Mouse (Mus musculus) intestine, embryonic 16.5 days (tissue): ENCODE data around the gene Agrp. TPM values are rescaled to one million over a fixed set of nuclear protein-coding genes. Genes with fewer than 3 reads are reported as not detected.

Experiments
- ATAC-seq: fragments of 200-750 bp; cut with Nextera tagmentation; 2 replicates; pipeline ENCODE4 v1.8.0; 2017; ENCODE audit warnings: moderate TSS enrichment, moderate library complexity
- H3K27ac ChIP-seq: fragments of 300-500 bp; sonication (generic); 2 replicates; pipeline ENCODE4 v1.5.1; 2014; ENCODE audit warnings: mild to moderate bottlenecking, low read length
- H3K27me3 ChIP-seq: fragments of 300-500 bp; sonication (generic); replicated peaks from 2 replicates; pipeline ENCODE4 v1.6.1; 2014; ENCODE audit warnings: low read length, control low read depth, mixed read lengths; ENCODE audit not compliant: control insufficient read depth, insufficient read depth
- H3K36me3 ChIP-seq: fragments of 300-500 bp; sonication (generic); 2 replicates; pipeline ENCODE4 v1.6.1; 2014; ENCODE audit warnings: low read length, control low read depth; ENCODE audit not compliant: control insufficient read depth, insufficient read depth
- H3K4me1 ChIP-seq: fragments of 300-500 bp; sonication (generic); 2 replicates; pipeline ENCODE4 v1.6.1; 2014; ENCODE audit warnings: low read length, control low read depth, mixed read lengths; ENCODE audit not compliant: control insufficient read depth, insufficient read depth
- H3K4me2 ChIP-seq: fragments of 300-500 bp; sonication (generic); 2 replicates; pipeline ENCODE4 v1.6.1; 2014; ENCODE audit warnings: low read depth, low read length, control low read depth
- H3K4me3 ChIP-seq: fragments of 300-500 bp; sonication (generic); 2 replicates; pipeline ENCODE4 v1.5.1; 2014; ENCODE audit warnings: mild to moderate bottlenecking, low read length
- H3K9ac ChIP-seq: fragments of 300-500 bp; sonication (generic); 2 replicates; pipeline ENCODE4 v1.6.1; 2014; ENCODE audit warnings: low read depth, low read length
- H3K9me3 ChIP-seq: fragments of 300-500 bp; sonication (generic); 2 replicates; pipeline ENCODE4 v1.6.1; 2016; ENCODE audit warnings: low read length, control low read depth; ENCODE audit not compliant: control insufficient read depth
- WGBS: fragments of 180-500 bp; shearing (Covaris S2); extraction: QIAGEN DNeasy Blood & Tissue Kit; methylation state at CpG from one replicate; pipeline ENCODE4 v1.1.7; 2014; 5-methylcytosine and 5-hydroxymethylcytosine counted together
- polyA plus RNA-seq: library from polyadenylated mRNA; unstranded; fragments of >200 nt; fragmentation: Nextera tagmentation; extraction: Ambion mirVana; gene quantifications from 2 replicates; pipeline ENCODE4 v1.2.1, GENCODE M21; 2015

The Agrp gene
- polyA plus RNA-seq, 1 experiment from 2014 or later, result 0.92 TPM

DNA sequence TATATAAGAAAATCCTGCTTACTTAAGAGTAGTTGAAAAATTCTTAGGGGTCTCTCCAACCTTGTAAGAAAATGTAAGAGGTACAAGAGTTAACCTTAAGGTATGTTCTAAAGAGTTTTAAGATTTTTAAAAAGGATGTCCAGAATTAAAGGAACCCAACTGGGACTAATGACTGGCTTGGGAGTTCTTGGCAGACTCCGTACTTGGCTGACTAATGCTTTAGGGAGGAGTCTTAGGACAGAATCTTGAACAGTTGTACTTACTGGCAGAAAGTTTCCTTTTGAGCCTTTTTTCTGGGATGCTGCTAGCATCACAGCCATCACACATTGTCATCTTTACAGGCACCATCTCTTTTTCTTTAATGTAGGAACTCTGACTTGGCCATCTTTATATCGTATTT, 3.3 kb upstream of the Agrp start:
- Histone ChIP-seq H3K4me2 (no peak overlapping the region), H3K9ac (no peak overlapping the region), H3K4me3 (no peak overlapping the region), H3K4me1 (peaks cover 14% of the 10 kb centered on the region), H3K27me3 (no peaks in the 10 kb centered on the region), H3K36me3 (no peaks in the 10 kb centered on the region; the same call in 1 of the 2 replicates), H3K27ac (no peak overlapping the region), H3K9me3 (no peaks in the 10 kb centered on the region)
- 73% methylated on average over 2 of the region's 2 CpGs for WGBS
- ATAC-seq, result no peak

- H3K9ac ChIP-seq, result no peak overlapping the region
- H3K9me3 ChIP-seq, result no peaks in the 10 kb centered on the region
- no peak overlapping the region for H3K4me3 ChIP-seq
- no peak for ATAC-seq
- peaks cover 14% of the 10 kb centered on the region for H3K4me1 ChIP-seq
- 72% methylated on average over 1 of the region's 1 CpGs for WGBS
- H3K4me2 ChIP-seq, result no peak overlapping the region
- no peak overlapping the region for H3K27ac ChIP-seq
- H3K36me3 ChIP-seq, result no peaks in the 10 kb centered on the region; the same call in 1 of the 2 replicates
- no peaks in the 10 kb centered on the region for H3K27me3 ChIP-seq
Observed at GRCm38 (mm10) chr8:105639835-105640234, 2.6 kb upstream of the Agrp start.

DNA sequence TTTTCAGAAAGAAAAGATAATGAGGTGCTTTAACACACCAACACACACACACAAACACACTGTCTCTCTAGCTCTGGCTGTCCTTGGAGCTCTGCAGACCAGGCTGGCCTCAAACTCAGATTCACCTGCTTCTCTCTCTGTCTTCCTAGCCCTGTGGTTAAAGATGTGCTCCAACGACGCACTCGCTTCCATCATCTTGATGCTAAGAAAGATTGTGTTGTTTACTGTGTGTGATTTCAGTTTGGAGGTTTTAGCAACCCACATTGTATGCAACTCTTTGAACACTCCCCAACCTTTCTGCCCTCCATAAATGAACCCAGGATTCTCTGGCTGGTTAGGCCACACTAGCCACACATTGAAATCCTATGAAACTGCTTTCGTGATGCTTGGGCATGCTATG, 1.3 kb upstream of the Agrp start:
- H3K4me3 ChIP-seq, result peak overlapping the region; percentile 12; the same call in 1 of the 2 replicates
- H3K27ac ChIP-seq, result peak overlapping the region; percentile 28; the same call in 1 of the 2 replicates
- H3K9me3 ChIP-seq, result no peaks in the 10 kb centered on the region
- H3K9ac ChIP-seq, result peak overlapping the region; percentile 29; the same call in 1 of the 2 replicates
- H3K4me2 ChIP-seq, result peak overlapping the region; percentile 40
- peaks cover 14% of the 10 kb centered on the region for H3K4me1 ChIP-seq
- H3K27me3 ChIP-seq, result no peaks in the 10 kb centered on the region
- ATAC-seq, result no peak
- no peaks in the 10 kb centered on the region; the same call in 1 of the 2 replicates for H3K36me3 ChIP-seq
- 80% methylated on average over 4 of the region's 4 CpGs for WGBS

DNA sequence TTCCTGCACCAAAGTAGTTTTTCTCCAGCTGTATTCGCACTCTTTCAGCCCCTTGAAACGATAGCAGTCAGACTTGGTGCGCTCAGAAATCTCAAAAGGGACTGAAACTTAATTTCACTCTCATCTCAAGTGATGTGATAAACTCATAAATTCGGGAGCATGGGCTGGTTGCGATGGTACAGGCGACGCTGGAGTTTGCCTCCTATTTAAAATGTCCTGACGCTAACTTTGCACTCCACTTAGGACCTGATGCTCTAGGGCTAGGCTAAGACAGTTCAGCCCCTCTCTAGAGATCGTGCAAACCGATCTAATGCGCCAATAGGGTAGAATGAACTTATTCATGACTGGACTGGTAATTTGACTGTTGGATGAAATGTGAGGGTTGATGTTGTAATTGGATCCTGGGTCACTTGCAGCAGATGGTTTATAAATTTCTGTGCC, 428 bp upstream of the Agrp start:
- no peaks in the 10 kb centered on the region for H3K27me3 ChIP-seq
- no peak for ATAC-seq
- peak overlapping the region; percentile 96 for H3K9ac ChIP-seq
- H3K36me3 ChIP-seq, result no peaks in the 10 kb centered on the region
- peak overlapping the region; percentile 83 for H3K4me3 ChIP-seq
- no peaks in the 10 kb centered on the region for H3K9me3 ChIP-seq
- H3K4me1 ChIP-seq, result peaks cover 14% of the 10 kb centered on the region
- under 1% methylated on average over 11 of the region's 11 CpGs for WGBS
- peak overlapping the region; percentile 75 for H3K4me2 ChIP-seq
- peak overlapping the region; percentile 100 for H3K27ac ChIP-seq

DNA sequence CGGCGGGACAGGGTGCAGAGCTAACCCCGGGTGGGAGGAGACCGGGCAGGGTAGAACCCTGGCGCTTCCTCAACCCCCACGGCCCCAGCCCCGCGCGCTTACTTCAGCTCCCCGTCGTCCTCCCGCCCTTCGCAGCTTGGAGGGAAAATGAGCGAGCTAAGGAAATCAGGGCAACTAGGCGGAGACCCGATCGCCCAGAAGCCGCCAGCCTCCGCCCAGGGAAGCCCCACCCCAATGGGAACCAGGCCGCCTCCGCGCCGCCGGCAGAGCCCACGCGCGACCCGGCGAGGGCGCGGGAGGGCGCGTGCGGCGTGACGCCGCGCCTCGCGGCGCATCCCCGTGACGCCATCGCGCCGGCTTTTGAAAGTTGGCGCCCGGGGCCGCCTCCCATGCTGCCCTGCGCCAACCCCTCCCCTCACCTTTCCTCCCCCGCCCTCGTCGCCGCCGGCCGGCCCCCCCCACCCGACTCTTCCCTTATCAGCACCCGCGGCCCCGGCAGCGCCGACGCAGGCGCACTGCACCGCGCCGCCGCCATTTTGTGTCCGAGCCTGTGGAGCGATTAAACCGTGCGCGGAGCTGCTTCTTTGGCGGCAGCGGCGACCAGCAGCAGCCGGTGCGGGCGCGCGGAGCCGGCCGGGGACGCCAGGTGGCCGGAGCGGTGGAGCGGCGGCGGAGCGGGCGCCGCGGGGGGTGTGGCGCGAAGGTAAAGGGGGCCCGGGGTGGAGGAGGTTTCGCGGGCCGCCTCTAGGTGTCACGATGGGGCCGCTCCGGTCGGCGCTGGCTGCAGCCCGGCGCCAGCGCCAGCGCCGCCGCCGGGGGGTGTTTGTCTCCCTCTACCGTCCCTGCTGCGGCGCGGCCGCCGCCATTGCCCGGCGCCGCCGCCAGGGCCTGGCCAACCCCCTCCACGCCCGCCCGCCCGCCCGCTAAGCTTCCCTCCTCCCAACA, 903 bp downstream of the Agrp start, which contains the start of gene Ctcf:
TSS of gene Ctcf (plus strand) at position 551 of the 945 bp plus-strand sequence.
- H3K27ac ChIP-seq, result peak within 1 kb of the TSS; percentile 100
- peak within 1 kb of the TSS; percentile 76 for H3K4me2 ChIP-seq
- H3K36me3 ChIP-seq, result no peaks in the 10 kb centered on the region
- no peaks in the 10 kb centered on the region for H3K27me3 ChIP-seq
- ATAC-seq, result peak; percentile 95
- H3K9ac ChIP-seq, result peak within 1 kb of the TSS; percentile 96
- peak within 1 kb of the TSS; percentile 83 for H3K4me3 ChIP-seq
- no peaks in the 10 kb centered on the region for H3K9me3 ChIP-seq
- under 1% methylated on average over 92 of the region's 126 CpGs for WGBS
- peaks cover 14% of the 10 kb centered on the region for H3K4me1 ChIP-seq

- Histone ChIP-seq H3K9me3 (no peaks in the 10 kb centered on the region), H3K4me1 (peaks cover 14% of the 10 kb centered on the region), H3K4me2 (peak overlapping the region; percentile 76), H3K27me3 (no peaks in the 10 kb centered on the region), H3K4me3 (peak overlapping the region; percentile 83), H3K36me3 (no peaks in the 10 kb centered on the region), H3K9ac (peak overlapping the region; percentile 81), H3K27ac (peak overlapping the region; percentile 100)
- 2% methylated on average over 11 of the region's 11 CpGs for WGBS
- ATAC-seq, result no peak
Observed at GRCm38 (mm10) chr8:105635481-105635880, 1.7 kb downstream of the Agrp start.

DNA sequence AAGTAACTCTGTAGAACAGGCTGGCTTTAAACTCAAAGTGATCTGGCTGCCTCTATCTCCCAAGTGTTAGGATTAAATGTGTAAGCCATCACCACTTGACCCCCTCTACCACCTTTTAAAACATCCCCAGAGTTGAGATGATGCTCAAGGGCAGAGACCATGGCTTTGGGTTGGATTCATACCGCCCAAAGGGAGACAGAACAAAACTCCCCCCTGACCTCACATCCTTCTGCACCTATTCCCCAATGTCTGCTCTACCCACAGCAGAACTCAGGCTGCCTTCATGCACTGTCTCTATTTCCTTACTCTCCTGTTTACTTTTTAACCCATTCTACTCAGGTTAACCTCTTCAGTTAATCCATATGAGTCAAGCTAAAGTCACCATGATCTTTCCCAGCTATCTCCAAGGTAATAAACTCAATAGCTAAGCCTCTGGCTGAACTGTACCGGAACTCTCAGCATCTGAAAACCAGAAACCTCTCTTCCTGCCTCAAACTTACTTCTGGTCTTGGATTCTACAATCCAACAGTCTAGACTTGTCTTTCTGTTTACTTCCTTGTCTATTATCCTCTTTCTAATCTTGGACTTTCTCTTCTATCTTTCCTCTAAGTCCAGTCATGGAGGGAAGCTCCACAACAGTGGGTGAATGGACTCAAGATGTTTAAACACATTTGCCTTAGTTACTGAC, 2.3 kb downstream of the Agrp start:
- WGBS, result 69% methylated on average over 2 of the region's 2 CpGs

GRCm38 (mm10) chr8:105629337-105629736, 7.9 kb downstream of the Agrp start:
- Histone ChIP-seq H3K27me3 (no peaks in the 10 kb centered on the region), H3K27ac (no peak overlapping the region), H3K4me3 (no peak overlapping the region), H3K9me3 (no peaks in the 10 kb centered on the region), H3K4me2 (no peak overlapping the region), H3K36me3 (no peaks in the 10 kb centered on the region), H3K9ac (no peak overlapping the region), H3K4me1 (0 out of 2 replicates have a peak, but pooled peaks cover 3% of the 10 kb centered on the region)
- 91% methylated on average over 4 of the region's 4 CpGs for WGBS
- no peak for ATAC-seq

More for the DNA sequence above, 2.3 kb downstream of the Agrp start:
- 0 out of 2 replicates have a peak overlapping the region, but pooled peaks have one; percentile 81 for H3K9ac ChIP-seq
- peaks cover 13% of the 10 kb centered on the region for H3K4me1 ChIP-seq
- no peaks in the 10 kb centered on the region for H3K9me3 ChIP-seq
- H3K27ac ChIP-seq, result peak overlapping the region; percentile 25; the same call in 1 of the 2 replicates
- H3K4me2 ChIP-seq, result peak overlapping the region; percentile 76
- peak overlapping the region; percentile 83 for H3K4me3 ChIP-seq
- no peaks in the 10 kb centered on the region for H3K27me3 ChIP-seq
- ATAC-seq, result no peak
- no peaks in the 10 kb centered on the region for H3K36me3 ChIP-seq

DNA sequence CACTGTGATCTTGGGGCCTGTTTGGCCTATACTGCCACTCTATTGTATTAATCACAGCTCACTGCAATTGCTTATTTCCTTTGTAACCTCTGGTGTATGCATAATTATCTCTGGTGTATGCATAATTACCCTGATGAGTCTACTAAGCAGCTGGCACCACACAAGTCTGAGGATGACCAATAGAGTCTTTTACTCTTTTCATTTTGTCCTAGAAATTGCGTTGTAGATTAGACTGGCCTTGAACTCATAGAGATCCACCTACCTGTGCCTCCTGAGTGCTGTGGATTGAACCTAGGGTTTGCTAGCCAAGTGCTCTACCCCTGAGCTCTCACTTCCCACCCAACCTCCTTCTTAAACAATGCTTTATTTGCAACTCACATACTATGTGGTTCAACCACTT, 11.1 kb downstream of the Agrp start:
- no peak overlapping the region for H3K27ac ChIP-seq
- no peaks in the 10 kb centered on the region for H3K9me3 ChIP-seq
- 75% methylated on average over 1 of the region's 1 CpGs for WGBS
- H3K4me3 ChIP-seq, result no peak overlapping the region
- H3K36me3 ChIP-seq, result no peaks in the 10 kb centered on the region
- H3K9ac ChIP-seq, result no peak overlapping the region
- no peaks in the 10 kb centered on the region for H3K27me3 ChIP-seq
- no peak for ATAC-seq
- H3K4me1 ChIP-seq, result peaks cover 24% of the 10 kb centered on the region
- H3K4me2 ChIP-seq, result no peak overlapping the region
